Mouse (Mus musculus): Measurements from ENCODE around the gene Gm6588.

Gene Gm6588

GRCm38 (mm10) chr5:112470144-112470543, 20.9 kb downstream of the Gm6588 start:
- peak; percentile 69 for DNase-seq (ENCODE audit: low read depth, low spot score)

- peak; percentile 43 for DNase-seq (ENCODE audit: low read depth, low spot score)
Measured at GRCm38 (mm10) chr5:112473453-112473852, 24.2 kb downstream of the Gm6588 start.

GRCm38 (mm10) chr5:112481946-112482410, 32.8 kb downstream of the Gm6588 start:
- DNase-seq (ENCODE audit: low read depth, low spot score), result no peak

GRCm38 (mm10) chr5:112482551-112482950, 33.3 kb downstream of the Gm6588 start:
- DNase-seq (ENCODE audit: low read depth, low spot score), result no peak

GRCm38 (mm10) chr5:112483030-112483429, 33.8 kb downstream of the Gm6588 start:
- peak; percentile 64 for DNase-seq (ENCODE audit: low read depth, low spot score)

GRCm38 (mm10) chr5:112484924-112485715, 35.9 kb downstream of the Gm6588 start:
- no peak for DNase-seq (ENCODE audit: low read depth, low spot score)

- no peak for DNase-seq (ENCODE audit: low read depth, low spot score)
Measured at GRCm38 (mm10) chr5:112486415-112486814, 37.2 kb downstream of the Gm6588 start.

GRCm38 (mm10) chr5:112487504-112487903, 38.3 kb downstream of the Gm6588 start:
- no peak for DNase-seq (ENCODE audit: low read depth, low spot score)

GRCm38 (mm10) chr5:112488101-112488776, 39.0 kb downstream of the Gm6588 start:
- DNase-seq (ENCODE audit: low read depth, low spot score), result no peak

GRCm38 (mm10) chr5:112491489-112491888, 42.3 kb downstream of the Gm6588 start:
- peak; percentile 49 for DNase-seq (ENCODE audit: low read depth, low spot score)

- peak; percentile 86 for DNase-seq (ENCODE audit: low read depth, low spot score)
Measured at GRCm38 (mm10) chr5:112493492-112493891, 44.3 kb downstream of the Gm6588 start.

GRCm38 (mm10) chr5:112496753-112497369, 47.6 kb downstream of the Gm6588 start:
- DNase-seq (ENCODE audit: low read depth, low spot score), result no peak

GRCm38 (mm10) chr5:112498921-112499917, 50.0 kb downstream of the Gm6588 start:
- DNase-seq (ENCODE audit: low read depth, low spot score), result no peak

GRCm38 (mm10) chr5:112499918-112500682, 50.9 kb downstream of the Gm6588 start:
- DNase-seq (ENCODE audit: low read depth, low spot score), result no peak

Data from R1 (cell line).